Mouse (Mus musculus): ENCODE measurements around the gene Lypd6b.

The Lypd6b gene

GRCm38 (mm10) chr2:49787376-49788050, at the start of gene Lypd6b:
TSS of gene Lypd6b (plus strand) at chr2:49787688.
- peak; percentile 51 for DNase-seq

GRCm38 (mm10) chr2:49739046-49739445, 48.4 kb upstream of the Lypd6b start:
- DNase-seq: no peak

- no peak for DNase-seq
These were observed 46.5 kb upstream of the Lypd6b start for GRCm38 (mm10) chr2:49741026-49741425.

GRCm38 (mm10) chr2:49741895-49742734, 45.4 kb upstream of the Lypd6b start:
- peak; percentile 64 for DNase-seq

- DNase-seq: no peak
These were observed 44.6 kb upstream of the Lypd6b start for GRCm38 (mm10) chr2:49742919-49743318.

GRCm38 (mm10) chr2:49743775-49744174, 43.7 kb upstream of the Lypd6b start:
- DNase-seq: no peak

GRCm38 (mm10) chr2:49744251-49745093, 43.0 kb upstream of the Lypd6b start:
- DNase-seq: peak; percentile 70

- DNase-seq: peak; percentile 70
These were observed 42.2 kb upstream of the Lypd6b start for GRCm38 (mm10) chr2:49745094-49745781.

- DNase-seq: no peak
These were observed 40.5 kb upstream of the Lypd6b start for GRCm38 (mm10) chr2:49746947-49747346.

GRCm38 (mm10) chr2:49747670-49748069, 39.8 kb upstream of the Lypd6b start:
- DNase-seq: no peak

- peak; percentile 60 for DNase-seq
These were observed 38.7 kb upstream of the Lypd6b start for GRCm38 (mm10) chr2:49748628-49749342.

- no peak for DNase-seq
These were observed 37.5 kb upstream of the Lypd6b start for GRCm38 (mm10) chr2:49749730-49750576.

- DNase-seq: no peak
These were observed 35.8 kb upstream of the Lypd6b start for GRCm38 (mm10) chr2:49751544-49752210.

- DNase-seq: no peak
These were observed 35.3 kb upstream of the Lypd6b start for GRCm38 (mm10) chr2:49752211-49752607.

GRCm38 (mm10) chr2:49753062-49753461, 34.4 kb upstream of the Lypd6b start:
- no peak for DNase-seq

- DNase-seq: peak; percentile 59
These were observed 32.4 kb upstream of the Lypd6b start for GRCm38 (mm10) chr2:49755054-49755453.

- no peak for DNase-seq
These were observed 29.9 kb upstream of the Lypd6b start for GRCm38 (mm10) chr2:49757616-49758015.

GRCm38 (mm10) chr2:49764331-49764946, 23.0 kb upstream of the Lypd6b start:
- DNase-seq: peak; percentile 92

GRCm38 (mm10) chr2:49768916-49769315, 18.6 kb upstream of the Lypd6b start:
- DNase-seq: no peak

- peak; percentile 42 for DNase-seq
These were observed 17.0 kb upstream of the Lypd6b start for GRCm38 (mm10) chr2:49770440-49770839.

Measured in retina, postnatal 1 day (tissue).